Mouse (Mus musculus): ENCODE measurements around the gene Rrm2. TPM values are rescaled to one million over a fixed set of nuclear protein-coding genes. Genes with fewer than 3 reads are reported as not detected.

The Rrm2 gene
- 3.0 to 8.4 TPM (median 4.4 TPM) in 4 replicates for total RNA-seq (2023)

DNA sequence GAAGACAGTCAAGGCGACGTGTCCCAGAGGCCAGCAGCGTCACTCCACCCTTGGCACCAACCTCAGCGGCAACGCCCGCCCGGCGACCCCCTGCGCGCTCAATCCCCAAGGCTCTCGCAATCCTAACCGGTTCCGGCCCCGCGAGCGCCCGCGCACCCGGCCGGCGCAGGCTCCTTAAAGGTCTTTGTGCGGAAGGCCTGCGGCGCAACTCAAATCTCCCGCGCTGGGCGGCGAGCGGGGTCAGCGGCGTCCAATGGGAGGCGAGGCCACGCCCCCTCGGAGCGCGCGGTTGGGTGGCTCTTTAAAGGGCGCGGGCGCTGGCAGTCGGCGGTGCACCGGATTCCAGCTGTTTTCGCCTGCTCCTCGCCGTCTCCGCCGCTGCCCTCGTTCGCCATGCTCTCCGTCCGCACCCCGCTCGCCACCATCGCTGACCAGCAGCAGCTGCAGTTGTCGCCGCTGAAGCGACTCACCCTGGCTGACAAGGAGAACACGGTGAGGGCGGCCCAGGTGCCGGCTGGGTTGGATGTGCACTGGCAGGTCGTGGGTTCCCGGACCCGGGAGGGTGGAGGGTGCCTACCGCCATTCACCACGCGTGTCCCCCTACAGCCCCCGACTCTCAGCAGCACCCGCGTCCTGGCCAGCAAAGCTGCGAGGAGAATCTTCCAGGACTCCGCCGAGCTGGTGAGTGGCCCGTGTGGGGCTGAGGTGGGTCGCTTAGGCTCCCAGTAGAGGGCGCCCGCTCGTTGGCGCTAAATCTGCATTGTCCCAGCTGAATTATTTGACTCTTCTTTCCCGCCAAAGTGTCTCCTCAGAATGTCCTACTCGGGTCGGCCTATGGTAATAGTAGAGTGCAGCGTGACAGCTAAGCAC is at the start of gene Rrm2:
TSS of gene Rrm2 (plus strand) at position 288 of the 870 bp plus-strand sequence.

DNA sequence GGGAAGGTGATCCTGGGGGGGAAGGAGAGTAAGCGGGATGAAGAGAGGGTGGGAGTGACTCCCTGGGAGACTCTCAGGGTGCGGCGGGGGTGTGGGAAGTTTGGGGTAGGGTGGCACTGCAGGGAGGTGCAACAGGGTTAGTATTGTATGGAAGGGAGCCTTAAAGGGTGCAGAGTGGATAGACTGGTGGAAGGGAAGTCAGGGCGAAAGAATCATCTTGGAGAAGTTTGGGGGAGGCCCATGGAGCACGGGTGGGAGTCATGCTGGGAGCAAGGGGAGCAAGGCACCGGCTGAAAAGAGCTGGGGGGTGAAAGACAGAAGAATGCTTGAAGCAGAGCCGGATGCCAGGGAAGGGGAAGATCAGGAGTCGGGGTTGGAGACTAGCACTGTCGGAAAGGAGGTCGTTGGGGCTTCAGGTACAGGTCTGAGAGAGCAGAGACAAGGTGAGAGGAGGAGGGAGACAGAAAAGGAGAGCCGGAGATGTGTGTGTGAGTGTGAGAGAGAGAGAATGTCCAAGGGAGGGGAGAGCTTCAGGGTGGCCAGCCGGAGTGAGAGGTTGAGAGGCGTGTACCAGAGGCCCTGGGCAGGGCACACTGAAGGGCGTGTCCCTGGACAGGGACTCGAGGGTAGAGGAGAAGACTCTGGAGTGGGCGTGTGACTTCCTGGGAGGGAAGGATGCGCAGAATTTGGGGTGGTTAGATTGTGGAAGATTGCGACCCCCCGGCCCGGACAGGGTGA is 26.6 kb upstream of the Rrm2 start, which contains the start of gene Cys1:
TSS of gene Cys1 (minus strand) at position 528 of the 738 bp plus-strand sequence.

Other genes with a start within 250 kb of the Rrm2 start
- gene Taf1b, start 209.9 kb upstream of the Rrm2 start, total RNA-seq (2023): 34.3 to 41.3 TPM (median 36.8 TPM) in 4 replicates
- 1.2 to 2.2 TPM (median 1.7 TPM) in 4 replicates for gene Grhl1, start 136.0 kb upstream of the Rrm2 start, total RNA-seq (2023)
- gene Klf11, start 57.0 kb upstream of the Rrm2 start, total RNA-seq (2023): 46.8 to 53.5 TPM (median 50.0 TPM) in 4 replicates
- gene Cys1, start 26.4 kb upstream of the Rrm2 start, total RNA-seq (2023): not detected in 4 replicates
- gene Mboat2, start 122.6 kb downstream of the Rrm2 start, total RNA-seq (2023): not detected in 4 replicates

All from B cell, adult 62 days (primary cell).